Mouse (Mus musculus) liver, adult 2 months (tissue): Measurements from ENCODE around the gene Slc7a3. TPM values are rescaled to one million over a fixed set of nuclear protein-coding genes. Genes with fewer than 3 reads are reported as not detected.
"Not testable (repeated sequence)": the region's sequence is repeated elsewhere in the genome, so short reads cannot be mapped to it uniquely, and the experiment has no call there.

Experiments
- DNase-seq: peaks from one replicate; pipeline ENCODE4 v3.0.0-alpha.2; 2011; ENCODE audit warnings: low read depth, low spot score; ENCODE audit errors: extremely low read depth
- H3K27ac ChIP-seq: fragments of 200-500 bp; replicated peaks from 2 replicates; pipeline ENCODE4 v1.5.1; 2012; ENCODE audit warnings: low read depth, mild to moderate bottlenecking, control low read depth, inconsistent platforms, low read length; ENCODE audit not compliant: insufficient read depth
- H3K27me3 ChIP-seq: fragments of 200-500 bp; 2 replicates; pipeline ENCODE4 v1.6.1; 2012; ENCODE audit warnings: mild to moderate bottlenecking, moderate library complexity, low read length, inconsistent platforms; ENCODE audit not compliant: control insufficient read depth, insufficient read depth
- H3K36me3 ChIP-seq: fragments of 200-500 bp; 2 replicates; pipeline ENCODE4 v1.6.1; 2012; ENCODE audit warnings: low read length, inconsistent platforms; ENCODE audit not compliant: control insufficient read depth, insufficient read depth
- H3K4me1 ChIP-seq: fragments of 200-500 bp; 2 replicates; pipeline ENCODE4 v1.6.1; 2011; ENCODE audit warnings: low read length; ENCODE audit not compliant: control insufficient read depth, insufficient read depth
- H3K4me3 ChIP-seq: fragments of 200-500 bp; 2 replicates; pipeline ENCODE4 v1.5.1; 2011; ENCODE audit warnings: low read depth, mild to moderate bottlenecking, control low read depth, low read length, moderate library complexity; ENCODE audit not compliant: insufficient read depth
- H3K79me2 ChIP-seq: fragments of 200-500 bp; 2 replicates; pipeline ENCODE4 v1.6.1; 2012; ENCODE audit warnings: inconsistent platforms, mild to moderate bottlenecking, low read length, moderate library complexity; ENCODE audit not compliant: control insufficient read depth, insufficient read depth
- H3K9ac ChIP-seq: fragments of 200-500 bp; 2 replicates; pipeline ENCODE4 v1.6.1; 2012; ENCODE audit warnings: low read depth, mild to moderate bottlenecking, control low read depth, inconsistent platforms, low read length
- CTCF ChIP-seq: fragments of 200-500 bp; IDR thresholded peaks from 2 replicates; pipeline ENCODE4 v1.5.1; 2011; ENCODE audit warnings: low read depth, low read length, control low read depth
- POLR2A ChIP-seq: fragments of 200-500 bp; IDR thresholded peaks from 2 replicates; pipeline ENCODE4 v1.6.1; 2011; ENCODE audit warnings: low read length, control low read depth; ENCODE audit not compliant: insufficient read depth; ENCODE audit errors: extremely low read depth
- WGBS: fragments of 180-500 bp; shearing (Covaris S2); methylation state at CpG from one replicate; pipeline ENCODE4 v1.1.7; 2018; 5-methylcytosine and 5-hydroxymethylcytosine counted together
- polyA plus RNA-seq: library from polyadenylated mRNA; depleted of rRNA; stranded (reverse); fragments of >200 nt; gene quantifications from 2 replicates; pipeline ENCODE4 v1.2.3, GENCODE M21; 2012; rRNA removed
- total RNA-seq: library from RNA; depleted of rRNA; stranded (reverse); fragments of >200 nt; gene quantifications from 2 replicates; pipeline ENCODE4 v1.2.3, GENCODE M21; 2014; rRNA removed

The Slc7a3 gene
- total and polyA plus RNA-seq, 2 experiments = not detected

DNA sequence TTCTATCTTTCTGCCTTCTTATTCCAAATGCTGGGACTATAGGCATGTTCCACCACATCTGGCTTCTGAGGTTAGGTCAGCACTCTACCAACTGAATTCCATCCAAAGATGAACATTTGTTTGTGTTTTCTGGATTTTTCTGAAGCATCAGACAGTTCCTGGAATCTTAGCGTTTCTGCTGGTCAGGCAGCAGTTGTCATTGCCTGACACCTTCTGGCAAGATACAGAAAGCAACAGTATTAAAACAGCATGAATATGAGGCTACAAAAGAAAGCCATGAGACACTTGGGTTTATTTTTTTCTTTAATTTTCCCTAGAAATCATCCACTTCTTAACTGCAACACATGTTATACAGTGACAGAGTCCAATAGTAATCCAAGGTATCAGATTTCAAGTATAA lies 34.7 kb upstream of the Slc7a3 start:
- 54% methylated on average over 1 of the region's 1 CpGs for WGBS
- TF ChIP-seq POLR2A = no peak
- TF ChIP-seq CTCF = no peak
- H3K4me3 ChIP-seq = no peak overlapping the region
- DNase-seq = no peak
- H3K9ac ChIP-seq = no peak overlapping the region
- no peaks in the 10 kb centered on the region for H3K4me1 ChIP-seq
- H3K27ac ChIP-seq = no peak overlapping the region
- no peaks in the 10 kb centered on the region for H3K36me3 ChIP-seq
- H3K79me2 ChIP-seq = no peaks in the 10 kb centered on the region
- H3K27me3 ChIP-seq = no peaks in the 10 kb centered on the region

DNA sequence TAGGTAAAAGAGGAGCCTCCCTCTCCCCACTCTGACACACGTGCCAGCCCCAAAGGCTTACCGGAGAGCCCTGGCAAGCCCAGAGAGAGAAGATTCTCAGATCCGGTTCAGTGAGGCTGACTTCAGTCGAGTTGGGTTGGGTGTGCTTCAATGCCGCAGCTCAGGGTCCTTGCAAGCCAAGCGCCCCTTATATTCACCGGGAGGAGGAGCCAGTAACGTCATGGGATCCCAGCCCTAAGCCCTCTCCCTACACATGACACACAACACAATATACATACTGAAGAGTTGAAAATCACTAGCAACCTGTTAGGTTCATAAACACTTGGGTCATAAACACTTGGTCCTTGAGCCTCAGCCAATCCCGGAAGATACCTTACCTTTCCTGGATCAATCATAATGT lies 609 bp downstream of the Slc7a3 start:
- H3K4me1 ChIP-seq, H3K9ac ChIP-seq, H3K27me3 ChIP-seq, H3K36me3 ChIP-seq, H3K4me3 ChIP-seq, H3K79me2 ChIP-seq, H3K27ac ChIP-seq, DNase-seq: not testable (repeated sequence)
- 5% methylated on average over 9 of the region's 9 CpGs for WGBS

DNA sequence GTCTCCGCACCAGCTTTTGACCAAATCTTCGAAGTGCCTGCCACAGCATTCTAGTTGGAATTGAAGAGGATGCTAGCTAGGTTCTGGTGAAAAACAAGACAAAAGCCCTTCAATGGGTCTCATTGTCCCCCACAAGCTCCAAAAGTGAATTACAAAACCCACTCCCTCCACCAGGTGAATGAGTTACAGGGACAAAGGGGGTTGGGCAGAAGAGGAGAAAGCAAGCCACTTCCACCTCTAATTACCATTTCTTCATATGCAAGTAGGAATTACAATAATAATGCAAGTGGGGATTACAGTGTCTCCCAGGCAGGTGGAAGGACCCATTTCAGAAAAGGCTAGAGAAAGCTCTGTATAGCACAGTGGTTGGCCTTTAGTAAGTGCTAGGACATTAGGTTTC lies 1.6 kb downstream of the Slc7a3 start:
- Histone ChIP-seq H3K9ac (no peak overlapping the region), H3K4me3 (no peak overlapping the region), H3K4me1 (no peaks in the 10 kb centered on the region), H3K27ac (no peak overlapping the region), H3K27me3 (no peaks in the 10 kb centered on the region), H3K79me2 (no peaks in the 10 kb centered on the region), H3K36me3 (no peaks in the 10 kb centered on the region)
- WGBS = 88% methylated on average over 2 of the region's 2 CpGs
- no peak for DNase-seq
- TF ChIP-seq POLR2A (no peak), CTCF (no peak)

DNA sequence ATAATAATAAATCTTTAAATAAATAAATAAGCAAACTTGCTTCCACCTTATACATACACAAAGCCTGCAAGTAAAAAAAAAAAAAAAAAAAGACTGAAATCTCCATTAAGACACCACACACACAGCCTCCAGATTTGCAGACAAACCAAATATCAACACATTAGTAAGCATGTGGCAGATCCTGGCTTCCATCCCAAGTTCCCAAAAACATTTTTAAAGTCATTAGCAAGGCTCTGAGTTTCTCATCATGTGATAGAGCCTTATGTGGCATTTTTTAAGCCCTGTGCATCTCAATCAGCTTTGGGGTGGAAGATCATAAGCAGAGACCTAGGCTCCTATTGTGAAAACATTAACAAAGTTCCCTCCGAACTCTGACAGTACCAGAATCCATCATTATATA lies 20.6 kb downstream of the Slc7a3 start:
- DNase-seq = no peak
- Histone ChIP-seq H3K79me2 (no peaks in the 10 kb centered on the region), H3K4me3 (no peak overlapping the region)

DNA sequence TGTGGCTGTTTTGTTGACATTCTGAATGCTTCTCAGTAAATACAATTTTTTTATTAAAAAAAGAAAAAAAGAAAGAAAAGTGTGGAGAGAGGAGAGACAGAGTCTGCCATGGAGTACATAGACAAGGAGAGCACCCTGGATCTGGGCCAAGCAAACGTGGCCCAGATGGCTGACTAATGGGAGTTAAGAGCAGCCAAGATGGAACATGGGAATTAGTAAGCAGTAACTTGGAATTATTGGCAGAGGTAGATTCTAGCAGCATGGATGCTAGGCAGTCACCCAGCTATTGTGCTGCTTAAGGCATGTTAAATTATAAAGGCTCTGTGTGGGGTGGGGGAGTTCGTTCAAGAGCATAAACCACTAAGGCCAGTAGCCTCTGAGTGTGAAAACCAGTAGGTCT lies 22.3 kb downstream of the Slc7a3 start:
- TF ChIP-seq POLR2A (no peak), CTCF (no peak)
- Histone ChIP-seq H3K27ac (no peak overlapping the region), H3K4me1 (no peaks in the 10 kb centered on the region), H3K79me2 (no peaks in the 10 kb centered on the region), H3K9ac (no peak overlapping the region), H3K27me3 (no peaks in the 10 kb centered on the region), H3K36me3 (no peaks in the 10 kb centered on the region), H3K4me3 (no peak overlapping the region)
- DNase-seq = no peak
- 71% methylated on average over 2 of the region's 2 CpGs for WGBS

More for the DNA sequence above, 20.6 kb downstream of the Slc7a3 start:
- H3K4me1 ChIP-seq = no peaks in the 10 kb centered on the region
- TF ChIP-seq CTCF (no peak), POLR2A (no peak)
- WGBS = 77% methylated on average over 1 of the region's 1 CpGs
- no peaks in the 10 kb centered on the region for H3K36me3 ChIP-seq
- H3K27me3 ChIP-seq = no peaks in the 10 kb centered on the region
- no peak overlapping the region for H3K9ac ChIP-seq
- H3K27ac ChIP-seq = no peak overlapping the region

DNA sequence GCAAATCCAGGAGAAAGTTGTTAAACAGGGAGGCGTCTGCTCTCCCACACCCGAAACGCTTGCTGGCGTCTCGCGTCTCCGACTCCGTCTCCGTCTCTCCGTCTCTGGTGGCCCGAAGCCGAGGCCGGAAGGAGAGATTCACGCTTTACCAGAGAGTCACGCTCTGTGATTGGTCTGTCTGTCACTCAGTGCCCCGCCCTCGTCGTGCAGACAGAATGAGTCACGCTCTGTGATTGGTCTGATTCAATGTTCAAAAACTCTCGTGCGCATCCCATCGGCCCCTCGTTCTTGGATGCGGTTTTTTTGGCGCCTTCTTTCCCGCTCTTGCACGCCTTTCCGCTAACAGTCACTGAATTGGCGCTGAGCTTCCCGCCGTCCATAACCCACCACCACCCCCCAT lies 26.3 kb downstream of the Slc7a3 start, which contains the start of gene Tex11:
Gene Tex11, minus strand, starts transcription at position 127 of the 400 bp plus-strand sequence.
- no peak for DNase-seq
- H3K79me2 ChIP-seq = no peaks in the 10 kb centered on the region
- WGBS = 90% methylated on average over 31 of the region's 31 CpGs
- H3K27me3 ChIP-seq = no peaks in the 10 kb centered on the region
- H3K4me1 ChIP-seq = no peaks in the 10 kb centered on the region
- H3K4me3 ChIP-seq = no peak within 1 kb of the TSS
- H3K36me3 ChIP-seq = no peaks in the 10 kb centered on the region
- no peak within 1 kb of the TSS for H3K27ac ChIP-seq
- H3K9ac ChIP-seq = no peak within 1 kb of the TSS
- TF ChIP-seq CTCF = no peak
- no peak for TF ChIP-seq POLR2A

Other genes starting within 250 kb of the Slc7a3 start
- gene Tex11, start 26.4 kb downstream of the Slc7a3 start, total RNA-seq = 0.09 TPM in 1 of 2 replicates, not detected in the other
- not detected in 2 replicates for gene Tex11, start 26.4 kb downstream of the Slc7a3 start, polyA plus RNA-seq
- gene Snx12, start 136.5 kb upstream of the Slc7a3 start, total RNA-seq = 9.0 and 14.8 TPM in 2 replicates
- 9.1 and 10.7 TPM in 2 replicates for gene Snx12, start 136.5 kb upstream of the Slc7a3 start, polyA plus RNA-seq
- gene Foxo4, start 168.5 kb upstream of the Slc7a3 start, total RNA-seq = 12.9 and 13.6 TPM in 2 replicates
- 24.8 and 26.5 TPM in 2 replicates for gene Foxo4, start 168.5 kb upstream of the Slc7a3 start, polyA plus RNA-seq
- gene Gm614, start 178.0 kb upstream of the Slc7a3 start, total RNA-seq = not detected in 2 replicates
- not detected in 2 replicates for gene Gm614, start 178.0 kb upstream of the Slc7a3 start, polyA plus RNA-seq
- gene Il2rg, start 182.2 kb upstream of the Slc7a3 start, total RNA-seq = 2.4 and 3.8 TPM in 2 replicates
- gene Il2rg, start 182.2 kb upstream of the Slc7a3 start, polyA plus RNA-seq = 1.1 and 4.3 TPM in 2 replicates
- not detected in 2 replicates for gene Gm20489, start 183.0 kb upstream of the Slc7a3 start, total RNA-seq
- not detected in 2 replicates for gene Gm20489, start 183.0 kb upstream of the Slc7a3 start, polyA plus RNA-seq
- gene Med12, start 188.0 kb upstream of the Slc7a3 start, total RNA-seq = 8.1 and 13.8 TPM in 2 replicates
- gene Med12, start 188.0 kb upstream of the Slc7a3 start, polyA plus RNA-seq = 33.7 and 59.4 TPM in 2 replicates
- gene Nlgn3, start 213.1 kb upstream of the Slc7a3 start, total RNA-seq = under 0.01 and 0.07 TPM in 2 replicates
- 0.01 TPM in 1 of 2 replicates, not detected in the other for gene Nlgn3, start 213.1 kb upstream of the Slc7a3 start, polyA plus RNA-seq